Mouse (Mus musculus) intestine, postnatal 0 days (tissue): ENCODE measurements at regions not wholly inside any gene's neighbourhood (a gene's known extent, or its start where the extent isn't known, plus 50 kb on each side); places are given as distances from the start of the nearest gene placed in this dataset.
A peak's percentile ranks its signal among the peaks of the same experiment; 100 is the strongest.

Experiments used
- ATAC-seq: fragments of 200-750 bp; cut with Nextera tagmentation; 2 replicates; pipeline ENCODE4 v1.8.0; 2017; ENCODE audit warnings: mild to moderate bottlenecking, moderate TSS enrichment, moderate library complexity
- H3K27ac ChIP-seq: fragments of 300-500 bp; sonication (generic); 2 replicates; pipeline ENCODE4 v1.5.1; 2014; ENCODE audit warnings: mild to moderate bottlenecking, low read depth, low read length, moderate library complexity
- H3K27me3 ChIP-seq: fragments of 300-500 bp; sonication (generic); replicated peaks from 2 replicates; pipeline ENCODE4 v1.6.1; 2014; ENCODE audit warnings: low read length, mixed read lengths; ENCODE audit not compliant: control insufficient read depth, insufficient read depth
- H3K36me3 ChIP-seq: fragments of 300-500 bp; sonication (generic); 2 replicates; pipeline ENCODE4 v1.6.1; 2014; ENCODE audit warnings: mild to moderate bottlenecking, moderate library complexity; ENCODE audit not compliant: control insufficient read depth, insufficient read depth
- H3K4me1 ChIP-seq: fragments of 300-500 bp; sonication (generic); replicated peaks from 2 replicates; pipeline ENCODE4 v1.6.1; 2014; ENCODE audit warnings: antibody characterized with exemption, low read length, mixed read lengths; ENCODE audit not compliant: control insufficient read depth, insufficient read depth
- H3K4me2 ChIP-seq: fragments of 300-500 bp; sonication (generic); replicated peaks from 2 replicates; pipeline ENCODE4 v1.6.1; 2014; ENCODE audit warnings: low read depth, mild to moderate bottlenecking, moderate library complexity
- H3K4me3 ChIP-seq: fragments of 300-500 bp; sonication (generic); 2 replicates; pipeline ENCODE4 v1.5.1; 2014; ENCODE audit warnings: low read depth, low read length
- H3K9ac ChIP-seq: fragments of 300-500 bp; sonication (generic); 2 replicates; pipeline ENCODE4 v1.6.1; 2014; ENCODE audit warnings: mild to moderate bottlenecking, low read depth, low read length
- H3K9me3 ChIP-seq: fragments of 300-500 bp; sonication (generic); 2 replicates; pipeline ENCODE4 v1.6.1; 2016; ENCODE audit warnings: mixed run types; ENCODE audit not compliant: control insufficient read depth
- CTCF ChIP-seq: sonication (generic); IDR thresholded peaks from 2 replicates; pipeline ENCODE4 v1.5.1; 2016; ENCODE audit warnings: low read depth, mild to moderate bottlenecking, control low read depth, antibody characterized with exemption, moderate library complexity
- WGBS: fragments of 180-500 bp; shearing (Covaris S2); extraction: QIAGEN DNeasy Blood & Tissue Kit; methylation state at CpG from one replicate; pipeline ENCODE4 v1.1.7; 2014; 5-methylcytosine and 5-hydroxymethylcytosine counted together

DNA sequence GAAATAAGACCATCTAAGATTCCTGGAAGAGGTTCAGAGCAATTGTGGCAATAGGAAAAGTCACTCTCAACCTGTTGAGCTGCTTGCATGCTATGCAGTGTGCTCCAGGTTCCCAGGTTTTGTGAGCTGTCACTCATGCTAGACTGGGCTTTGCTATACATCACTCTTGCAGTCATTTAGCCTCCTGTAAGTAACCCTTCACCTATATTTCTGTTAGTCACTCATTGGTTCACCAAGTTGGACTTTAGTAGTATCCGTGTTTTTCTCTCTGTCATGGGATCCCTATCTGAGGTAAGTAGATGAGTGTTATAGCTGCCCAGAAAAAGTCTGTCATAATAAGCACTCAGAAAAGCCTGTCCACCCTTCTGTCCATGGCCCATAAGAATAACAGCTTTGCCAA, 332.3 kb upstream of the Tbl1xr1 start:
- Histone ChIP-seq H3K9ac (no peak overlapping the region), H3K27me3 (no peaks in the 10 kb centered on the region), H3K27ac (no peak overlapping the region), H3K36me3 (no peaks in the 10 kb centered on the region), H3K4me3 (no peak overlapping the region), H3K4me1 (no peaks in the 10 kb centered on the region), H3K4me2 (no peak overlapping the region), H3K9me3 (no peaks in the 10 kb centered on the region)
- ATAC-seq, result peak; percentile 61
- no peak for TF ChIP-seq CTCF
- 79% methylated on average over 1 of the region's 1 CpGs for WGBS

DNA sequence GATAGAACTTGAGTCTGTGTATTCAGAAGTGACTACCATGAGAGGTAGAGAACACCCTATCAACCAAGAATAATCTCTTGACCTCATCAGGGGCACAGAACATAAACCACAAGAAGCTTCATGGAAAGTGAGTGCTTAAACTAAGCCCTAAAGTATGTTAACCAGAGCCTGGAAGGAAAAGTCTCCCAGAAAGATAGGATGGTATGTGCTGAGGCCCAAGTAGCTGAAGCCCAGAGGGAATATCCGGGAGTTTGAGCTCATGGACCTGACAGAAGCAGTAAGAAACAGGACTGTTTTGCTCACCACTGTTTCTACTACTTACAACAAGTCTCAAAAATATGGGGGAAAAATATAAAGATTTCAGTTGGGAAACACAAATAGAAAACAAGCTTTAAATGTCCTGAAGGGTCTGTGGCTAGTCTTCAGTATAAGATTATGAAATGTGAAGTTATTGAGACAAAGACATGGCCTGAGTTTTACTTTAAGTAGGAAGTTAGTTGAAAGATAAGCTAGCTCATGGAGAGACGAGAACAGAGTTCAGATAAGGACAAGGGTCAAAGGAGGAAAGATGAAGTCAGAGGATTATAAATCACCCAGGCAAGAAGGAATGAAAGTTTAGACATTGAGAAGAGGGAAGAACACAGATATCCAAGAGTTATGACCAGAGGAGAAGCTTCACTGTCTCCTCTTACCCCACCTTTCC, 315.8 kb upstream of the Tbl1xr1 start:
- H3K27ac ChIP-seq, result no peak overlapping the region
- H3K4me1 ChIP-seq, result no peaks in the 10 kb centered on the region
- no peak overlapping the region for H3K4me2 ChIP-seq
- H3K4me3 ChIP-seq, result no peak overlapping the region
- H3K9me3 ChIP-seq, result no peaks in the 10 kb centered on the region
- H3K9ac ChIP-seq, result no peak overlapping the region
- WGBS, result 50% methylated on average over 2 of the region's 2 CpGs
- no peaks in the 10 kb centered on the region for H3K27me3 ChIP-seq
- ATAC-seq, result no peak
- no peak for TF ChIP-seq CTCF
- no peaks in the 10 kb centered on the region for H3K36me3 ChIP-seq

DNA sequence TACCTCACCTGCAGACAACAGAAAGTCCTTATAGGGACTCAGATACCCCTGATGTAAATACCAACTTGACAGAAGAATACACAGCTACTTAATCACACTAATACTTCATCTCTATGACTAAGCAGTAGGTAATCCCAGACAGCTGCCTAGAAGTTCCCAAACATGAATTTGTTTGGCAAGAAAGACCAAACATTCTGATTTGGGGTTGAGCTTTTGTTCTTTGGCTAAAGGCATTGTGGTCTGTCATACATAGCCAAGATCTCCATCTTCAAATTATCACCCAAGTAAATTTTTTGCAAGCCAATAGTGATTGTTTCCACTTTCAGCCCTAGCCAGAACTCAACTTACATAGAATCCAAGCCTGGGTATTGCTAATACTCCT, 315.2 kb upstream of the Tbl1xr1 start:
- Histone ChIP-seq H3K27ac (no peak overlapping the region), H3K36me3 (no peaks in the 10 kb centered on the region), H3K4me1 (no peaks in the 10 kb centered on the region), H3K27me3 (no peaks in the 10 kb centered on the region), H3K9me3 (no peaks in the 10 kb centered on the region), H3K9ac (no peak overlapping the region), H3K4me3 (no peak overlapping the region), H3K4me2 (no peak overlapping the region)
- TF ChIP-seq CTCF, result no peak
- no peak for ATAC-seq

DNA sequence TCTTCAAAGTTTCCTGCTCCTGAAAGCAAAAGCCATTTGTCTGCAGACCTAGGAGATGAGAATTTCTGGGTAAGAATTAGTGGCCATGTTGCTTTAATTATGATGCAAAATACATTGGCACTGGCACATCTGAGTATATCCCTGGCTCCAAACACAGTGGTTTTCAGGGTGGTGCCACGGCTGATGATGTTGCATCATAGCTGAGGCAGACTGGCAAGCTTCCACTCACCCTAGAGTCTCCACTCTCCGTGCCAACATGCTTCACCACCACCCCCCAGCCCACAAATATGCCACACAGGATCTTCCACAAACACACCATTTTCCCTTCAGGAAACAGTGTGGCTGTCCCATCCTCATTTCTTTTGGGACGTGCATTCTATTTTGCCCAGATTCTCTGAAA, 314.5 kb upstream of the Tbl1xr1 start:
- Histone ChIP-seq H3K9me3 (no peaks in the 10 kb centered on the region), H3K27ac (no peak overlapping the region), H3K4me2 (no peak overlapping the region), H3K36me3 (no peaks in the 10 kb centered on the region), H3K9ac (no peak overlapping the region), H3K4me3 (no peak overlapping the region), H3K27me3 (no peaks in the 10 kb centered on the region), H3K4me1 (no peaks in the 10 kb centered on the region)
- ATAC-seq, result no peak
- WGBS, result 80% methylated on average over 3 of the region's 3 CpGs
- TF ChIP-seq CTCF, result no peak

DNA sequence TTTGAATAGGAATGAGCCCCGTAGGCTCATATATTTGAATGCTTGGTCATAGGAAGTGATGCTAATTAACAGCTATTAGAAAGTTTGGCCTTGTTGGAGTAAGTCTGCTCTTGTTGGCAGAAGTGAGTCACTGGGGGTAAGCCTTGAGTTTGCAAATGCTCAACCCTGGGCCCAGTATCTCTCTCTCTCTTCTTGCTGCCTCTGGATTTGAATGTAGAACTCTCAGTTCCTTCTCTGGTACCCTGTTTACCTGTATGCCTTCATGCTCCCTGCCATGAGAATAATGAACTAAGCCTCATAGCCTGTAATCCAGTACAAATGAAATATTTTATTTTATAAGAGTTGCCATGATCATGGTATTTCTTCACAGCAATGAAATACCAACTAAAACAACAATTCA, 308.4 kb upstream of the Tbl1xr1 start:
- Histone ChIP-seq H3K9ac (no peak overlapping the region), H3K36me3 (no peaks in the 10 kb centered on the region), H3K4me2 (no peak overlapping the region), H3K27ac (no peak overlapping the region), H3K27me3 (no peaks in the 10 kb centered on the region), H3K9me3 (no peaks in the 10 kb centered on the region), H3K4me3 (no peak overlapping the region), H3K4me1 (no peaks in the 10 kb centered on the region)
- whole genome bisulfite sequencing, result 95% methylated on average over 1 of the region's 1 CpGs
- TF ChIP-seq CTCF, result no peak
- no peak for ATAC-seq

DNA sequence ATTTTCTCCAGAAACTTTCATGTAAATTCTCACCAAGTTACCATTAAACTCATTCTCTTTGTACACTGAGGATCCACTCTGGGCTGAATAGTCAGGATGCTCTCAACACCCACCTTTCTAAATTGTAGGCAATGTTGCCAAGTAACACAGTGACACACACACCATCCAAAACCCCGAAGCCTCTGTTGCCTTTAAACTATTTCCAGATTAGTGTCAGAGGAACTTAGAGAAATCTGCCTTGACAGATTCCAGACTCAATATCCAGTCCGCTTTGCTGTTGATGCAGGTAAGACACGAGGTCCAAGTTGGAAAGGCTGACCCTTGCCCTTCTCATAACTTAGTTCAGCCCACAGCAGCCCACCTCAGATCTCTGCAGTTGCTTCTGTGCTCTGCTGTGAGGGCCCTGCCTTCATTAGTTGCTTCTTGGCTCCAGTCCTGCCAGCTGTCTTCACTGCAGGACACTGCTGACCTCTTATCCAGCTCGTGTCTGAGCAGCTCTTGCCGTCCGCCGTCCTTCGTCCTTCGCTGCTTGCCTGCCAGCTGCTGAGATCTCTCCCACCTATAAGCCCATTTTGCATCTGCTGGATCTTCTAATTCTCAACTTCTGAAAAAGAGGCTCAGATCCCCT, 306.4 kb upstream of the Tbl1xr1 start:
- no peak for ATAC-seq
- Histone ChIP-seq H3K4me2 (no peak overlapping the region), H3K27me3 (no peaks in the 10 kb centered on the region), H3K9ac (no peak overlapping the region), H3K27ac (no peak overlapping the region), H3K36me3 (no peaks in the 10 kb centered on the region), H3K9me3 (no peaks in the 10 kb centered on the region), H3K4me3 (no peak overlapping the region), H3K4me1 (no peaks in the 10 kb centered on the region)
- WGBS, result 52% methylated on average over 9 of the region's 9 CpGs
- TF ChIP-seq CTCF, result no peak
